Mouse (Mus musculus) brain, embryonic 14.5 days (tissue): ENCODE data around the gene Fhl5. TPM values are rescaled to one million over a fixed set of nuclear protein-coding genes. Genes with fewer than 3 reads are reported as not detected.

Experiments
- DNase-seq: peaks from one replicate; pipeline ENCODE4 v3.0.0-alpha.2; 2011; ENCODE audit warnings: low read depth
- CTCF ChIP-seq: fragments of 200-500 bp; IDR thresholded peaks from 2 replicates; pipeline ENCODE4 v1.5.1; 2012; ENCODE audit warnings: inconsistent platforms, mild to moderate bottlenecking, moderate library complexity, borderline replicate concordance; ENCODE audit not compliant: insufficient read depth, insufficient read length; ENCODE audit errors: extremely low read depth
- POLR2A ChIP-seq: fragments of 200-500 bp; IDR thresholded peaks from 2 replicates; pipeline ENCODE4 v1.6.1; 2012; ENCODE audit warnings: mild to moderate bottlenecking, inconsistent platforms, borderline replicate concordance; ENCODE audit not compliant: poor library complexity, insufficient read depth, insufficient read length, severe bottlenecking; ENCODE audit errors: extremely low read depth
- polyA plus RNA-seq: library from polyadenylated mRNA; depleted of rRNA; stranded (reverse); fragments of >200 nt; gene quantifications from 2 replicates; pipeline ENCODE4 v1.2.3, GENCODE M21; 2012; rRNA removed

Gene Fhl5
- polyA plus RNA-seq, 1 experiment, result 0.22 TPM

GRCm38 (mm10) chr4:25213451-25213850, 29.2 kb downstream of the Fhl5 start:
- no peak for DNase-seq
- no peak for TF ChIP-seq CTCF

- DNase-seq, result peak; percentile 26
- TF ChIP-seq CTCF, result no peak
- TF ChIP-seq POLR2A, result no peak
These were observed 36.5 kb downstream of the Fhl5 start for GRCm38 (mm10) chr4:25206166-25206565.

- DNase-seq, result no peak
- no peak for TF ChIP-seq CTCF
- no peak for TF ChIP-seq POLR2A
These were observed 45.4 kb downstream of the Fhl5 start for GRCm38 (mm10) chr4:25197310-25197709.

GRCm38 (mm10) chr4:25179617-25180208, 63.0 kb downstream of the Fhl5 start:
- peak; percentile 73 for DNase-seq
- TF ChIP-seq POLR2A (no peak), CTCF (peak; percentile 36; the same call in 1 of the 2 replicates)

Other genes with a start within 250 kb of the Fhl5 start
- gene Ufl1, start 38.9 kb upstream of the Fhl5 start, polyA plus RNA-seq, result 6.0 and 9.6 TPM in 2 replicates